Mouse (Mus musculus) fat pad, adult 2 months (tissue): ENCODE data around the gene Gm9903.
A peak's percentile ranks its signal among the peaks of the same experiment; 100 is the strongest.

Experiments used
- DNase-seq: peaks from one replicate; pipeline ENCODE4 v3.0.0-alpha.2; 2011; ENCODE audit warnings: low read depth, low spot score; ENCODE audit errors: extremely low read depth

Gm9903 gene

GRCm38 (mm10) chr5:33629301-33629987 lies at the start of gene Gm9903, which contains the start of gene Fam53a:
TSS of gene Gm9903 (plus strand) at chr5:33629925.
TSS of gene Fam53a (minus strand) at chr5:33629635.
- no peak for DNase-seq

DNA sequence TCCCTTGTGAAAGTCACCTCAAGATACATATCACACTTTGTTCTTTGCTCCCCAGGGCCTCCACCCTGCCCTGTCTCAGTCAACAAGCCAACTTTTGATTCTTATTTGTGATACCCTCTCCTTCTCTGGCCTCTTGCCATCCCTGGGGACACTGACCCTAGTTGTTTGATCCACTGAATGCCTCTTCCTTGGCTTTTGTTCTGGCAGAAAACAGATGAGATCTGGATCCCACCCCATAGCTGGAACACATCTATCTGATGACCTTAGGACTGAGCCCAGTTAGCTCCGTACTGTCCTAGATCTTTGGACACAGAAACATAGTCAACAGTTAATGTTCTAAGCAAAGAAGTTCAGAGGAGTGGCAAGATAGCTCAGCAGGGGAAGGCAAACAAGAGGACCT lies 49.4 kb upstream of the Gm9903 start:
- DNase-seq: no peak

- DNase-seq: no peak
These were observed 42.1 kb upstream of the Gm9903 start for GRCm38 (mm10) chr5:33587498-33588058.

DNA sequence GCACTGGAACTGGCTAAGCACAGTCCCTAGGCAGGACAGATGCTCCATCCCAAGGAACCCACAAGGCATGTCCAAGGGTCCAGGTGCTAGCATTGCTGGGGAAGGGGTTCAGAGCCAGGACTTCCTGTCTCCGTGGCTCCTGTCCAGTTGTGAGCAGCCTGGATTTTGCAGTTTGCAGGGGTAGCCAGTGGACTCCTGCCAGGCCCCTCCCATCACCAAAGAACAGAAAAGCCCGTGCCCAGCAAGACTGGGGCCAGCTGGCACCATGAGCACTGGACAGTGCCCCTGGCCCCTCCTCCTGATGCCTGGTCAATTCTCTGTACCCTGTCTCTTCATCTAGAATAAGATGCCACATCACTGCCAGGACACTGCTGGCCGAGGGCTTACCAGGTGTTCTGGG lies 41.7 kb upstream of the Gm9903 start:
- DNase-seq: no peak

DNA sequence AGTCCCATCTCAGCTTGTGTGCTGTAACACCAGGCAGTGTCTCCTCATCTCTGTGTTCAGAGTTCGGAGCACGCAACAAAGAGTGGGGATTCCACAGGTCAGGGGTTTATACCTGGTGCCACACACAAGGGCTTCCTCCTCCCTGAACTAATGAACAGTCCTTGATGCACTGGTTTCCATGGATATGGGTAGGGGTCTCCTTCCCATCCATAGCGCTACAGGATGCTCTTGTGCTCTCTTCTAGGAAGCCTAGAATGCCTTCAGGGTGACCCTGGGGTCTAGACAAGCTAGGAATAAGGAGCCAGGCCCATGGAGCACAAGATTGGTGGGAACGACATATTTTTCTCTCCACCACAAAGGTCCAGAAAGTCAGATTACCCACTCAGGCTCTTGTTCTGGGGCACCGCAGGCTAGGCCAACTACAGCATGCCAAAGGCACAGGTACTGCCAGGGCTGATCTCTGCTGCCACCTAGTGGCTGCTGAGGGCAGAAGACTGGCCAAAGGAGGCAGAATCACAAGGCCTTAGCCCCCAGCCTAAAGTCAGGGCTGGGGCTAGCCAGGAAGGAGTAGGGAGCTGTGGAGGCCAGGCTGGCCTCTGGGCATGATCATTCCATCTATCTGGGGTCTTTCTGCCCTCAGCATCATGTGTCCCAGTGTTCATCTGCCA lies 40.4 kb upstream of the Gm9903 start:
- no peak for DNase-seq

GRCm38 (mm10) chr5:33593620-33594019 lies 36.1 kb upstream of the Gm9903 start:
- DNase-seq: no peak

DNA sequence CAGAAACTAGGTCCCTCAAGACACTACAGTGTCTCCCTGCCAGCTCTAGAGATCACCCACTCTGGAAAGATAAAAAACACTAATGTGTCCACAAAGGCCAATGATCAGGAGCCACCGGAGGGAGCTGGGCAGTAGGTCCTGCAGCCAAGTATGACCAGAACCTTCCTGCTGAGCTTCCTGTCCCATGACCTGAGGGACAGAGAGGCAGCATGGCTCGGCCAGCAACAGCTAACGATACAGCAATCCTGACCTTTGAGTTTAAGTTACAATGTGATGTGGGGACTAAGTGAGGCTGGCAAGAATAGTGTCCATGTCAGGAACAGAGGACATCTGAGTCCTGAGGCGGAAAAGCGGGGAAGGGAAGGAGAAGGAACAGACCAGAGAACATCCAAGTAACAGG lies 24.4 kb upstream of the Gm9903 start:
- no peak for DNase-seq

DNA sequence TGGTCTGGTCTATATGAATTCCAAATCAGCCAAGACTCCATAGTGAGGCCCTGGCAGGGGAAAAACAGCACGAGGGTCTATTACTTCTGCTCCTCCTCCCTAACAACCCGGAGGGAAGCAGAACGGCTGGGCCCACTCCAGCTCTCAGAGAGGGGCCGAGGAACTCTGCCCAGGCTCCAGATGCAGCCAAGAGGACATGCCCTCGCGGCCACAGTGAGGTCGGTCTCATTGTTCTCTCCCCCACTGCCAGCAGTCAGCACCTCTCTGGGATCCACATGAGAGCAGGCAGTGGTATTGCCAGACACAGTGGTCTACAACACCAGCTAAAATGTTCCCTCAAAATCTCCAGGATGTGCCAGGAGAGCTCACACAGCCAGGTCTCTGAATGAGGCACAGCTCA lies 23.1 kb upstream of the Gm9903 start:
- DNase-seq: no peak

DNA sequence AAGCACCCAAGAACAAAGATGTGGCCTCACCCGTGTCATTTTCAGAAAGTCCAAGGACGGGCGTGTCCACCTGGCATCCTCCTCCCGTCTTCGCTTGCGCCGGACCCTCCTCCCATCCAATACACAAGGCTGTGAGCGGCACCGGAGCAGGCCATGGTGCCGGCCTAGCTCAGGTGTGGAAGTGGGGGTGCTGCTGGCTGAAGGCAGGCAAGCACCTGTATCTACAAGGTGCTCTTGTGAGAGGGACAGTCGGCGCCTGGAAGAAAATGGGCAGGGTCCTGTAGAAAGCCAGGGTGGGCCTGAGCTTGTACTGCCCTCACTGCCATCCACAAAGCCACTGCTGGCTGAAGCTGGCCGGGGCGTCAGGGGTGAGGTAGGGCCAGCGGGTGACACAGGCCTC lies 22.3 kb upstream of the Gm9903 start:
- no peak for DNase-seq

DNA sequence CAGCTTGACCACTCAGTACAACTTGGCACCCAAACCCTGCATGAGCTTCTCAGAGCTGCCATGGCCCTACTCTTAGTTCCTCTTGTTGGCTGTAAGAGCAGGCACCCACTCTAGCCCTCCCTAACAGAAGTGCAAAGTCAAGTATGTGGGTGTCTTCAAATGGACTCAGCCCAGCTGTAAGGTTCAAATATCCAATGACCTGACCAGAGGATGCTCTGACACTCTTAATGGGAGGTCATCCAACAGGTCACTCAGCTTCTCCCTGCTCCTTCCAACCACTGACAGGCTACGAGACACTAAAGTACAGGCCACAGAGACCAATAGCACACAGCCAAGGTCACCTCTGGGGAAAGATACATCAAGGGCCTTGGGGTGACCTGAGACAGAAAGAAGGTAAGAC lies 20.5 kb upstream of the Gm9903 start:
- no peak for DNase-seq

- no peak for DNase-seq
These were observed 17.9 kb upstream of the Gm9903 start for GRCm38 (mm10) chr5:33611795-33612194.

- DNase-seq: no peak
These were observed 15.3 kb upstream of the Gm9903 start for GRCm38 (mm10) chr5:33614391-33614790.

GRCm38 (mm10) chr5:33622671-33623070 lies 7.1 kb upstream of the Gm9903 start:
- DNase-seq: no peak

DNA sequence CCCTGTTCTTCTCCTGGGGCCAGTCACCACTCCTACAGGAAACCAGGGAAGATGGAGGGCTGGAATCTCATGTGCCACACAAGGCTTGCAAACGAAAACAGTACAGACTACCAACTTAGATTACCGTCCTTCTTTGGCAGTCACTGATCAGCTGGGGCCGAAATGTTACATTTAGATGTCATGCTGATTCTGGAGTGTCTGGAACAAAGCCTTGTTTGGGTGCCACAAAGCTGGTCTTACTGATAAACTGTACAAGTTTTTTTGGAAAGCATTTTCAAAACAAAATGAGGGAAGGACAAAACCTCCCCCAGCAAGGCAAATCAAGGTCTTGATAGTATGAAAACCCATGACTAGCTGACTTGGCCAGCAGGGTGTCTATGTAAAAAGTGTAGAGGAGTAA lies 6.0 kb upstream of the Gm9903 start:
- no peak for DNase-seq

GRCm38 (mm10) chr5:33627968-33628367 lies 1.8 kb upstream of the Gm9903 start:
- no peak for DNase-seq

GRCm38 (mm10) chr5:33628820-33629300 lies 865 bp upstream of the Gm9903 start:
- DNase-seq: no peak

DNA sequence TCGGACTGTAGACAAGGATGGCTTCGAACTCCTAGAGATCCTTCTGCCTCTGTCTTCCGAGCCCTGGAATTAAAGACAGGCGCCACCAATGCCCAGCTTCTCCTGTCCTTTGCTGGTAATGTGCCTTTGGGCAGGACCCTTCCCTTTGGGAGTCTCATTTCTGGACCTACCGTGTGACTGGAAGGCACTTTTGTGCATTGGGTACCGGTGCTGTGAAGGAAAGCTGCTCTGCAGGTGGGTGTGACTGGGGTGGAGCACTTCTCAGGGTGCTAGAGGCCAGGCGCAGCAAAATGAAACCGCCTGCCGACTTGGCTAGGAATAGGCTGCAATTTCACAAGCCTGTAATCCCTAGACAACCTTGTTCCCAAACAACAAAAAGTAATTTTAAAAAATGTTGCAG lies 336 bp downstream of the Gm9903 start:
- DNase-seq: peak; percentile 50

GRCm38 (mm10) chr5:33630615-33631014 lies 890 bp downstream of the Gm9903 start:
- peak; percentile 36 for DNase-seq

GRCm38 (mm10) chr5:33632526-33632925 lies 2.8 kb downstream of the Gm9903 start:
- no peak for DNase-seq

- DNase-seq: no peak
These were observed 5.6 kb downstream of the Gm9903 start for GRCm38 (mm10) chr5:33635361-33635760.

DNA sequence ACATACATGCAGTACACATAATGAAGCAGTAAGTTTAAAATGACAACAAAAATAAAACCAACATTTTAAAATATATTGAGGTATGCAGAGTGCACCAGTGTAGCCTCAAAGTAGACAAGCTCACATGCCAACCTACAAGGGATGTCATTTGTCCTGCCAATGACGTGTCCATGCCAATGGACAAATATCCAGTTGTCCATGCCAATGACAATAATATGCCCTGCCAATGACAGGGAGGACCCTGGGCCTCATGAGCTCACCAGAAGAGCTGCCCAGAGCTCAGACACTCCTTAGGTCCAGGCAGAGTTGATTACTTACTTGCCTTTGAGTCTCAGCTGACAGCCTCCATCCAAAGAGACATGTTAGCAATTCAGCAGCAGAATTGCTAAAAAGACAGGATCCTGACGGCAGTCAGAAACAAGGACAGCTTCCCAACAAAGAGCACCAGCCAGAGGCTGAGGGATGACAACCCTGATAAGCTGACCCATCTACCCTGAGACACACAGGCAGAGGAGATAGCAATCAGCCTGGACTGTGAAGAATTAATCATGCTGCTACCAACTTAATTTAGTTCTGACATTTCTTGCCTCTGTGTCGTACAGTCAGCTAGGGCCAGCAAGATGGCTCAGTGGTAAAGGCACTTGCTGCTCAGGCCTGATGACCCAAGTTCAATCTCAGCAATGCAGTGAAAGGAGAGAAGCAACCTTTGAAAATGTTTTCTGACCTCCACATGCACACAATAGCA lies 8.1 kb downstream of the Gm9903 start:
- no peak for DNase-seq

- DNase-seq: no peak
These were observed 9.1 kb downstream of the Gm9903 start for GRCm38 (mm10) chr5:33638826-33639225.
